Mouse (Mus musculus): ENCODE data around the gene Rab14. TPM values are rescaled to one million over a fixed set of nuclear protein-coding genes. Genes with fewer than 3 reads are reported as not detected.

The Rab14 gene
- polyA plus RNA-seq, 1 experiment: 120 TPM

GRCm38 (mm10) chr2:35208054-35208453, 7.1 kb upstream of the Rab14 start:
- DNase-seq: no peak
- no peak overlapping the region for H3K4me3 ChIP-seq (replicated peaks; ENCODE audit: extremely low read depth, low read depth, low read length)
- TF ChIP-seq CTCF (IDR thresholded peaks at IDR 0.05; ENCODE audit: insufficient read depth, low read length): no peak
- TF ChIP-seq POLR2A (IDR thresholded peaks at IDR 0.05; ENCODE audit: borderline replicate concordance, extremely low read depth, low read depth, low read length): no peak
- WGBS: 80% methylated on average over 3 of the region's 3 CpGs
- no peaks in the 10 kb centered on the region for H3K4me1 ChIP-seq (ENCODE audit: control insufficient read depth, insufficient read depth, low read length)

- DNase-seq: no peak
- WGBS: 90% methylated on average over 3 of the region's 3 CpGs
- Histone ChIP-seq H3K4me1 (ENCODE audit: control insufficient read depth, insufficient read depth, low read length) (no peaks in the 10 kb centered on the region), H3K4me3 (replicated peaks; ENCODE audit: extremely low read depth, low read depth, low read length) (no peak overlapping the region)
- TF ChIP-seq POLR2A (IDR thresholded peaks at IDR 0.05; ENCODE audit: borderline replicate concordance, extremely low read depth, low read depth, low read length): no peak
- no peak for TF ChIP-seq CTCF (IDR thresholded peaks at IDR 0.05; ENCODE audit: insufficient read depth, low read length)
Observed at GRCm38 (mm10) chr2:35206761-35207160, 5.8 kb upstream of the Rab14 start.

GRCm38 (mm10) chr2:35203729-35204128, 2.8 kb upstream of the Rab14 start:
- TF ChIP-seq CTCF (IDR thresholded peaks at IDR 0.05; ENCODE audit: insufficient read depth, low read length): no peak
- TF ChIP-seq POLR2A (IDR thresholded peaks at IDR 0.05; ENCODE audit: borderline replicate concordance, extremely low read depth, low read depth, low read length): no peak
- peaks cover 10% of the 10 kb centered on the region for H3K4me1 ChIP-seq (ENCODE audit: control insufficient read depth, insufficient read depth, low read length)
- DNase-seq: no peak
- no peak overlapping the region for H3K4me3 ChIP-seq (replicated peaks; ENCODE audit: extremely low read depth, low read depth, low read length)

GRCm38 (mm10) chr2:35199971-35200897, 686 bp downstream of the Rab14 start:
- peak overlapping the region; percentile 93 for H3K4me3 ChIP-seq (replicated peaks; ENCODE audit: extremely low read depth, low read depth, low read length)
- 0 out of 2 replicates have a peak, but pooled peaks have one; percentile 47 for TF ChIP-seq POLR2A (IDR thresholded peaks at IDR 0.05; ENCODE audit: borderline replicate concordance, extremely low read depth, low read depth, low read length)
- no peak for TF ChIP-seq CTCF (IDR thresholded peaks at IDR 0.05; ENCODE audit: insufficient read depth, low read length)
- peak; percentile 61 for DNase-seq
- 1% methylated on average over 90 of the region's 90 CpGs for whole genome bisulfite sequencing
- H3K4me1 ChIP-seq (ENCODE audit: control insufficient read depth, insufficient read depth, low read length): peaks cover 15% of the 10 kb centered on the region

- no peak for DNase-seq
- H3K4me3 ChIP-seq (replicated peaks; ENCODE audit: extremely low read depth, low read depth, low read length): peak overlapping the region; percentile 93
- peaks cover 18% of the 10 kb centered on the region for H3K4me1 ChIP-seq (ENCODE audit: control insufficient read depth, insufficient read depth, low read length)
- no peak for TF ChIP-seq POLR2A (IDR thresholded peaks at IDR 0.05; ENCODE audit: borderline replicate concordance, extremely low read depth, low read depth, low read length)
- TF ChIP-seq CTCF (IDR thresholded peaks at IDR 0.05; ENCODE audit: insufficient read depth, low read length): no peak
- WGBS: under 1% methylated on average over 5 of the region's 5 CpGs
Observed at GRCm38 (mm10) chr2:35199541-35199940, 1.4 kb downstream of the Rab14 start.

GRCm38 (mm10) chr2:35195626-35196544, 5.0 kb downstream of the Rab14 start:
- no peak for TF ChIP-seq POLR2A (IDR thresholded peaks at IDR 0.05; ENCODE audit: borderline replicate concordance, extremely low read depth, low read depth, low read length)
- no peak for TF ChIP-seq CTCF (IDR thresholded peaks at IDR 0.05; ENCODE audit: insufficient read depth, low read length)
- whole genome bisulfite sequencing: 32% methylated on average over 6 of the region's 6 CpGs
- peaks cover 20% of the 10 kb centered on the region for H3K4me1 ChIP-seq (ENCODE audit: control insufficient read depth, insufficient read depth, low read length)
- no peak overlapping the region for H3K4me3 ChIP-seq (replicated peaks; ENCODE audit: extremely low read depth, low read depth, low read length)
- DNase-seq: no peak

GRCm38 (mm10) chr2:35193976-35194375, 6.9 kb downstream of the Rab14 start:
- no peak for DNase-seq
- H3K4me1 ChIP-seq (ENCODE audit: control insufficient read depth, insufficient read depth, low read length): peaks cover 13% of the 10 kb centered on the region
- WGBS: 71% methylated on average over 1 of the region's 1 CpGs
- H3K4me3 ChIP-seq (replicated peaks; ENCODE audit: extremely low read depth, low read depth, low read length): no peak overlapping the region
- no peak for TF ChIP-seq CTCF (IDR thresholded peaks at IDR 0.05; ENCODE audit: insufficient read depth, low read length)
- no peak for TF ChIP-seq POLR2A (IDR thresholded peaks at IDR 0.05; ENCODE audit: borderline replicate concordance, extremely low read depth, low read depth, low read length)

GRCm38 (mm10) chr2:35188929-35189328, 12.0 kb downstream of the Rab14 start:
- 69% methylated on average over 5 of the region's 5 CpGs for WGBS
- TF ChIP-seq CTCF (IDR thresholded peaks at IDR 0.05; ENCODE audit: insufficient read depth, low read length): no peak
- no peak for TF ChIP-seq POLR2A (IDR thresholded peaks at IDR 0.05; ENCODE audit: borderline replicate concordance, extremely low read depth, low read depth, low read length)
- Histone ChIP-seq H3K4me1 (ENCODE audit: control insufficient read depth, insufficient read depth, low read length) (peaks cover 2% of the 10 kb centered on the region; the same call in 1 of the 2 replicates), H3K4me3 (replicated peaks; ENCODE audit: extremely low read depth, low read depth, low read length) (no peak overlapping the region)
- DNase-seq: no peak

- TF ChIP-seq CTCF (IDR thresholded peaks at IDR 0.05; ENCODE audit: insufficient read depth, low read length) (no peak), POLR2A (IDR thresholded peaks at IDR 0.05; ENCODE audit: borderline replicate concordance, extremely low read depth, low read depth, low read length) (no peak)
- Histone ChIP-seq H3K4me3 (replicated peaks; ENCODE audit: extremely low read depth, low read depth, low read length) (no peak overlapping the region), H3K4me1 (ENCODE audit: control insufficient read depth, insufficient read depth, low read length) (no peaks in the 10 kb centered on the region)
- WGBS: 79% methylated on average over 6 of the region's 6 CpGs
- no peak for DNase-seq
Observed at GRCm38 (mm10) chr2:35183115-35183673, 17.7 kb downstream of the Rab14 start.
